Mouse (Mus musculus) mouse trophoblast stem cell (cell line): ENCODE results near the gene Bcl2.

Experiments used
- in situ Hi-C, 2 experiments: fragments of 300-500 bp; cut with MseI, MboI; formaldehyde crosslinking; loops; 2 replicates in 1 of 2; 3 replicates in 1 of 2; pipeline ENCODE4 v1.15.1; 2025

Gene Bcl2

GRCm38 (mm10) chr1:106587866-106588470 is 126.1 kb downstream of the Bcl2 start:
- in situ Hi-C loops: no loop called here

GRCm38 (mm10) chr1:106586761-106587160 is 127.3 kb downstream of the Bcl2 start:
- in situ Hi-C loops: no loop called here

GRCm38 (mm10) chr1:106585349-106585748 is 128.7 kb downstream of the Bcl2 start:
- in situ Hi-C loops: no loop called here

GRCm38 (mm10) chr1:106584824-106585223 is 129.2 kb downstream of the Bcl2 start:
- in situ Hi-C loops: no loop called here

GRCm38 (mm10) chr1:106584273-106584672 is 129.8 kb downstream of the Bcl2 start:
- in situ Hi-C loops: no loop called here

- in situ Hi-C loops: no loop called here
Observed at GRCm38 (mm10) chr1:106583245-106584241, 130.5 kb downstream of the Bcl2 start.

- in situ Hi-C loops: no loop called here
Observed at GRCm38 (mm10) chr1:106582810-106583209, 131.3 kb downstream of the Bcl2 start.

- in situ Hi-C loops: no loop called here
Observed at GRCm38 (mm10) chr1:106581812-106582211, 132.3 kb downstream of the Bcl2 start.

- in situ Hi-C loops: no loop called here
Observed at GRCm38 (mm10) chr1:106579768-106580167, 134.3 kb downstream of the Bcl2 start.

GRCm38 (mm10) chr1:106572506-106572905 is 141.6 kb downstream of the Bcl2 start:
- in situ Hi-C loops: no loop called here

GRCm38 (mm10) chr1:106570870-106571269 is 143.2 kb downstream of the Bcl2 start:
- in situ Hi-C loops: no loop called here

- in situ Hi-C loops: no loop called here
Observed at GRCm38 (mm10) chr1:106570366-106570765, 143.7 kb downstream of the Bcl2 start.

GRCm38 (mm10) chr1:106569674-106570073 is 144.4 kb downstream of the Bcl2 start:
- in situ Hi-C loops: no loop called here

- in situ Hi-C loops: no loop called here
Observed at GRCm38 (mm10) chr1:106568868-106569267, 145.2 kb downstream of the Bcl2 start.

- in situ Hi-C loops: no loop called here
Observed at GRCm38 (mm10) chr1:106567506-106567905, 146.6 kb downstream of the Bcl2 start.

- in situ Hi-C loops: no loop called here
Observed at GRCm38 (mm10) chr1:106566120-106567086, 147.7 kb downstream of the Bcl2 start.

- in situ Hi-C loops: no loop called here
Observed at GRCm38 (mm10) chr1:106565238-106565637, 148.8 kb downstream of the Bcl2 start.

- in situ Hi-C loops: no loop called here
Observed at GRCm38 (mm10) chr1:106564436-106564835, 149.6 kb downstream of the Bcl2 start.

GRCm38 (mm10) chr1:106562751-106563150 is 151.3 kb downstream of the Bcl2 start:
- in situ Hi-C loops: no loop called here

GRCm38 (mm10) chr1:106561085-106561760 is 152.9 kb downstream of the Bcl2 start:
- in situ Hi-C loops: no loop called here

- in situ Hi-C loops: no loop called here
Observed at GRCm38 (mm10) chr1:106560105-106560504, 154.0 kb downstream of the Bcl2 start.
